Mouse (Mus musculus) C2C12 (cell line): ENCODE data around the gene Pbx1.

Source experiments
- CEBPB ChIP-seq: IDR thresholded peaks from one replicate; pipeline ENCODE4 v1.6.1; 2011; ENCODE audit warnings: low read depth, mild to moderate bottlenecking, control low read depth, moderate library complexity
- CTCF ChIP-seq: IDR thresholded peaks from one replicate; pipeline ENCODE4 v1.5.1; 2011; ENCODE audit not compliant: control insufficient read depth, insufficient read depth, insufficient read length
- FOSL1 ChIP-seq: IDR thresholded peaks from one replicate; pipeline ENCODE4 v1.8.0; 2011; ENCODE audit warnings: mild to moderate bottlenecking, low read length; ENCODE audit not compliant: poor library complexity, insufficient read depth, severe bottlenecking
- MAX ChIP-seq: IDR thresholded peaks from one replicate; pipeline ENCODE4 v1.6.1; 2011; ENCODE audit warnings: mild to moderate bottlenecking, control low read depth
- MYOD1 ChIP-seq: IDR thresholded peaks from one replicate; pipeline ENCODE4 v1.6.1; 2011; ENCODE audit warnings: low read depth; ENCODE audit not compliant: control insufficient read depth, insufficient read length
- MYOG ChIP-seq: IDR thresholded peaks from one replicate; pipeline ENCODE4 v1.6.1; 2011; ENCODE audit not compliant: control insufficient read depth, insufficient read length; ENCODE audit errors: extremely low read depth
- USF1 ChIP-seq: IDR thresholded peaks from one replicate; pipeline ENCODE4 v1.6.1; 2011; ENCODE audit warnings: low read depth, mild to moderate bottlenecking, control low read depth, moderate library complexity

- TF ChIP-seq CTCF, result no peak
- no peak for TF ChIP-seq FOSL1
- no peak for TF ChIP-seq USF1
- TF ChIP-seq MAX, result no peak
- TF ChIP-seq MYOD1, result no peak
- no peak for TF ChIP-seq CEBPB
- no peak for TF ChIP-seq MYOG
These were observed 190.8 kb downstream of the Pbx1 start for GRCm38 (mm10) chr1:168241316-168241715.
